Mouse (Mus musculus) heart, postnatal 4 days (tissue): Measurements from ENCODE around the gene Bhlha9. TPM values are rescaled to one million over a fixed set of nuclear protein-coding genes. Genes with fewer than 3 reads are reported as not detected.
"Not testable (repeated sequence)": the region's sequence is repeated elsewhere in the genome, so short reads cannot be mapped to it uniquely, and the experiment has no call there.

Source experiments
- DNase-seq: peaks from one replicate; pipeline ENCODE4 v3.0.0; 2021
- total RNA-seq, 2 experiments: library from RNA; stranded (reverse); gene quantifications; 2 replicates each; pipeline ENCODE4 v1.2.3; 2021

The Bhlha9 gene
- total RNA-seq, 2 experiments from 2014 or later = not detected

DNA sequence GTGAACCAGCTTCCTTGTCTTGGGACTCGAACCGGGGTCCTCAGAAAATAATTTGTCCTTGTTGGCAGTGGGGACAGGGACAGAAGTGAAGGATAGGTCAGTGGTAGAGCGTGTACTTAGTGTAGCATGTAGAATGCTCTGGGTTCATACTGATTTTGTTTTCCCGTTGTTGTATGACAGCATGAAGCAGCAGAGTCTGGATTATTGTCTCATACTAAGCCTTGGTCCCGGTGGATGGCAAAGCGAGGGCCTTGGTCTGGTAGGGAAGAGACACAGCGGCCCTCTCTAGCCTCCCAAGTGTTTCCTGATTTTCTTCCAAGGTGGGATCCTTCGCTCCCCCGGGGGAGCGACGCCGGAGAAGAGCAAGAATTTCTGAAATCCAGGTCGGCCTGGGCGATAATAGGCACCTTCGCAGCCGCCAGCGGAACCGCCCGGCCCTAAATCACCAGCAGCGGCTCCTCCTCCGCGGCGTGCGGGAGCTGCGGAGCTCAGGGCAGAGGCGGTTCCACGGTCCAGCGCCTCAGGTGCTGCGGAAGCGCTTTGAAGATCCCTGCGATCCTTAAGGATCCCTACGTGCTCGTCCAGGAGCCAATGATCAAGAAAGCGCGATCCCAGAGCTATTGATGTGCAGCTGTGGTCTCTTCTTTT is 6.1 kb upstream of the Bhlha9 start:
- DNase-seq = no peak

DNA sequence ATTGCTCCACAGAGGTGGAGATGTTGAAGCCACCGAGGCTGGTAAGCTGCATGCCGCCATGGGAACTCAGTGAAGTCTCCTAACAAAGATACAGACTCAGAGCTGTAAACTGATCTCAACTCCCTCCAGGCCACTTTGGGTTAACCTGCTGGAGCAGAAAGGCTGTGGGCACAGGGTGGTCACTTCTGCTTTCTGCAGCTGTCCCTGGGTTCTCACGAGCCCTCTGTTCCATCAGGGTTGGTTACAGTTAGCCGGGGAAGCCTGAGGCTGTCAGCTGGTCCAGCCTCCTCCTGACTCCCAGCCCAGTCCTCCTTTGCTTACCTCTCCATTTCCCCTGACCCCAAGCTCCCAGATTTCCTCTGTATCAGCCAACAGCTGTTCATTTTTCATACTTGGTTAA is 4.5 kb upstream of the Bhlha9 start:
- DNase-seq = no peak

DNA sequence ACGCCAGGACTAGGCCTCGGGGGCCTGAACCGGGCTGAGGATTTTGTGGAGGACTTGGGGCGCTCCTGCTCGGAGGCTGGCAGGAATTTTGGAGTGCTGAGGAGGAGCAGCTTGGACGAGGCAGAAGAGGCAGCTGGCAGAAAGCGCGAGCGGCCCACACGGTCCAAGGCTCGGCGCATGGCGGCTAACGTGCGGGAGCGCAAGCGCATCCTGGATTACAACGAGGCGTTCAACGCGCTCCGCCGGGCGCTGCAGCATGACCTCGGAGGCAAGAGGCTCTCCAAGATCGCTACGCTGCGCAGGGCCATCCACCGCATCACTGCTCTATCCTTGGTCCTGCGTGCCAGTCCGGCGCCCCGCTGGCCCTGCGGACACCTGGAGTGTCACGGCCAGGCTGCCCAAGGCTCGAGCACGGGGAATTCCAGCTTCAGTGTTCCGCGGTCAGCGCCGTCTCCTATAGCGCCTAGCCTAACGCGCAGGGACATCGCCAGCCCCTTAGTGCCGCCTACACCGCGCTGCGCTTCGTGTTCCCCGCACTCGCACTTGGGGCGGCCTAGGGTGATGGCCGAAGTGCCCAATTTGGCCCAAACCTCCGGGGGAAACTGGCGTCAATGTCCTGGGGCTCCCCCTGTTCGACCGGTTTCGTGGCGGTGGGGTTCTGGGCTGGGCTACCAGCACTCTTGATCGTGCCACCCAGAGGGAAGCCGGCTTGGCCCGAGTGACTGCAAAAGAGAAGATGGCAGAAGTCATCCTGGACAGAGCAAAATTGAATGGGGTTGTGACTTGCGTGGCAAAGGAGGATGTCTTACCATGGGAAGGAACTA is 503 bp downstream of the Bhlha9 start:
- DNase-seq = no peak

DNA sequence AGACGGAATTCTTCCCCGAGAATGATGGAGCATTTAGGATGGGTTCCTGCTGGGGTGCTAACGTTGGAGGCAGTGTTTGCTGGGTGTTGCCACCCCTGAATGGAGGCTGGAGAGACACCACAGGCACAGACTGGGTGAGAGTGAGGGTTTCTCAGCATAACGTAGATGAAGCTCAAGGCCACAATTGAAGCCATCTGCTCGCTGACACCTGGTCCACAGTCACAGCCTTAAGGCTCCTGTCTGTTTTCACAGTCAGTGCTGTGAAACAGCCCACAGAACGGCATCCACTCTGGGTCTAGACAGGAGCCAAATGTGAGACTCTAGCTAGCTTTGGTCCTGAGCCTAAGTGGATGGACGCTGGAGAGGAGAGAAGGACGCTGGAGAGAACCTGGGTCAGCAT is 1.9 kb downstream of the Bhlha9 start:
- DNase-seq = no peak

DNA sequence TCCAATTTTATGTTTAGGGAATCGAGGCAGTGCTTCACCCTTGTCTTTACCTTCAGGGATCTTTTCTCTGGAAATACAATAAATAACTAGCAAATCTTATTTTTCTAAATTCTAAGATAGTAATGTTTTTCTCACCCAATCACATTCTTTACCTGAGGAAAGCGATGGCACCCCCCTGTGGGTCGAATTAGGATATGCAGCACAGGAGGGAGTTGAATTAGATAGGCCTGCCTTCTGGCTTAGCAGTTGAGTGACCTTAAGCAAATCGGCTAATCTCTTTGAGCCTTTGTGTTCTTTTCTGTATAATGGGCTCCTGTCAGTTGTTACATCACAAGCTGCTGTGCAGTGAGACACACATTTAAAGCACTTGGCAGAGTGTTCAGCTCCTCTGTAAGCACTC is 2.4 kb downstream of the Bhlha9 start:
- no peak for DNase-seq

DNA sequence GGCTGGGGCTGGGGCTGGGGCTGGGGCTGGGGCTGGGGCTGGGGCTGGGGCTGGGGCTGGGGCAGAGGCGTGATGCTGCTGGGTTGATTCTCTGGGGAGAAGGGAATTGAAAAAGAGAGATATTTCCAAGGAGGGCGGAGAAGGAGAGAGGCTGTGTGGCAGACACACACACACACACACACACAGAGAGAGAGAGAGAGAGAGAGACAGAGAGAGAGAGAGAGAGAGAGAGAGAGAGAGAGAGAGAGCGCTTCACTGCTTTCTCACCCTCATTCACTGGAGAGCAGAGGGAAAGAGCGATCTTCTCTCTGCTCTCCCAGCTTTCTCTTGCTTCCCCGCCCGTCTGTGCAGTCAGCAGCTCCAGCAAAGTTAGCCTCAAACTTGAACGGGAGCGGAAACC is 7.2 kb downstream of the Bhlha9 start, which contains the start of gene Trarg1:
Trarg1 (plus strand) TSS at position 301 of the 400 bp plus-strand sequence.
- not testable (repeated sequence) for DNase-seq

DNA sequence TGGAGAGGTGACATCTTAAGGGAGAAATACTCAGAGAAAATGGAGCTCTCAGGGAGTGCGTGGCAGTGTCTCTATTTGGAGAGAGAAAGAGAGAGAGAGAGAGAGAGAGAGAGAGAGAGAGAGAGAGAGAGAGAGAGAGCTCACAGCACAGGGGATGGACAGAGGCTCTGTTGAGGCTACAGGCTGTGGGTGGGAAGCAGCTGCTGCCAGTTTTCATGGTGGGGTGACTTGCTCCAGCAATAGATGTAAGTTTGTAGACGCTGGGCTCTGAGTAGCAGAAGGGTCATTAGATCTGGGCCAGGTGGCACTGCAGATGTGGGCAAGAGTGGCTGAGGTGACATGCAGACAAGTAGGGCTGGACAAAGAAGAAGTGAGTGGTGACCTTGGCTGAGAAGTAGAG is 13.3 kb downstream of the Bhlha9 start:
- DNase-seq = no peak

DNA sequence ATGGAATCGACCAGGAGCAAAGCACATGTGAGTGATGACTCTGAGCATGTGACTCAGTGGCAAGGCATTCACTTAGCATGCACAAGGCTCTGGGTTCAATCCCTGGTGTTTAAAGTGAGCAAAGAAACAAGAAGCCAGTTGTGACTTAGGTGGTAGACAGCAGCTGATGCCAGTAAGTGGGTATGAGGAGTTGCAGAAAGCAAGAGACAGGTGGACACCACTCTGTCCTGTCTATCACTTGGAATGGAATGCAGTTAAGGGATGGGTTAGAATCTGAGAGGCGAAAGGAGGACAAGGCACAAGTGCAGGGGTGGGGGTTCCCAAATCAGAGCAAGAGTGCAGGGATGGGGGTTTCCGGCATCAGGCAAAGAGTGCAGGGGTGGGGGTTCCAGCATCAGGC is 19.8 kb downstream of the Bhlha9 start:
- no peak for DNase-seq

DNA sequence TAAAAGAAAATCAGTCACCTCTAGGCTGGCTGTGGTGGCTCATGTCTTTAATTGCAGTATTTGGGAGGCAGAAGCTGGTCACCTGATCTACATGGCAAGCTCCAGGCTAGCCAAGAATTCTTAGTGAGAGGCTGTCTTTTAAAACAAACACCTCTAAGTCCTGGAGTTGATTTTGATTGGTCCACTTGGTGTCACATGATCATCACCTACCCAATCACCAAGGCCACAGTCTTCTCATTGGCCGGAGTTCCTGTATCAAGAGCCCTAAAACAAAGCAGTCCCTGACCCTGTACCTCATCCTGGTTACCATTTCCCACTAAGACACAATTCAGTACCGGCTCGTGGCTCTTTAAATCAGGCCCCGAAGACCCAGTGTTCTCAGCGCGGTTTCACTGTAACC is 23.5 kb downstream of the Bhlha9 start:
- no peak for DNase-seq

DNA sequence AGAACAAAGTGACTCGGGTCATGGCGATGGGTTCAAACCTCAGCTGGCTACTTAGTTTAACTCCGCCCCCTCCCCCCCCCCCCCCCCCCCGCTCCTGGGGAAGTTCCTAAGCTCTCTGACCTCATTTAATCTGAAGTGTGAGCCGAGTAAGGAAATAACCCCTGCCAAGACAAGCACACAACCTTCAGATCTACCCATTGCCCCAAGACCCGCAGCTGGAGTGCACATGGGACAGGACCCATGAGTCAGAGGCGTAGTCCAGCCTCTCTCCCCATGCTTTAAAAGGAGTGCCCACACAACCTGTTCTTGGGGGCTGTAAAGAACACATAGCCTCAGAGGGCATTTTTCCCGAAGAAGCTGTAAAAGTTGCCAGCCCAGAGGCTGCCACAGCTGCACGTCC is 27.4 kb downstream of the Bhlha9 start:
- no peak for DNase-seq

DNA sequence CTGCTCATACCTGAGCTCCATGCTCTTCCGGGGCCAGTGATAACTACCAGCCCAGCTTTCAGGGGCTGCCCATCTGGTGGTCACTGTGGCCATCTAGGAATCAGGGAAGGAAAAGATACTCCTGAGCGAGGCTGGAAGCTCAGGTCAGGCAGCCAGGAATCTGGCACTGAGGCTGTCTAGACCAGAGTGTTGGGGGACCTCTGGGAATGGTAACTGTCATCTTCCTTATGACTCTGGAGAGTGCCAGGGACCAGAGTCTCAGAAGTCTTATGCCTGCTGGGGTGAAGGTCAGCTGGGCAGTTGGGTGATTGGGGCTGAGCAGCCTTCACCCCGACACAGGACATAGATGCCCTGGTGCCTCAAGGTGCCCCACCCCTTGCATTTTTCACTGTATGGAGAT is 35.4 kb downstream of the Bhlha9 start:
- DNase-seq = no peak

DNA sequence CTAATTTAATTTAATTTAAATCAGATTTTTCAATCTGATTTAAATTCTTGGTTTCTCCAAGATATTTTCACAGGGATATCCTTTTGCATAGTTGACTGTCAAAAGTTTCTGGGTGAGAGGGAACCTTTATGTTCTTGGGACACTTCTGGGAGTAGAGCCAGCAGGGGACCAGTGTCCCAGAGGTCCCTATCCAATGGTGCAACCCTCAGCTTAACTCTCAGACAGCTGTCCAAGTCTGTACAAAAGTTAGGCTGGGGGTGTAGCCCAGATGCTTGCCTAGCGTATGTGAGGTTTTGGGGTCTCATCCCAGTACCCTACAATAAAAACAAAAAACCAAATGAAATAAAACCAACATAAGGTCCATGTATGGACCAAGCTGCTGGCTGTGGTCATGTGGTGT is 35.8 kb downstream of the Bhlha9 start:
- DNase-seq = no peak

DNA sequence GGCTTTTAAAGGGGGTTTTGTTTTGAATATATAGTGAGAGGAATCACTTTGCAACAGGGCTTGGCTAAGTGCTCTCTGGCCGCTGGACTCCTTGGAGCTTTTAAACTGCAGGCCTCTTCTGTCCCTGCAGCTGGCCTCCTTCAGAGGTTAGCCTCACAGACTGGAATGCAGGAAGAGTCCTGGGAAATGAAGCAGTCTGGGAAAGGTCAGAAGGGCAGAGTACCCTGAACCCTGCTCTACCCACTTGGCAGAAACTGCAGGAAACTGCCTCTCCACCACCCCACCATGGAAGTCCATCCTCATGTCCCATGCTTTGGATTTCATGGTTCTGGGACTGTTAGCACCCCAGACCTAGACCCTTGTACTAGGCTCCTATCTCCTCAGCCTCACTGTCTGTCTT is 36.6 kb downstream of the Bhlha9 start:
- DNase-seq = no peak

DNA sequence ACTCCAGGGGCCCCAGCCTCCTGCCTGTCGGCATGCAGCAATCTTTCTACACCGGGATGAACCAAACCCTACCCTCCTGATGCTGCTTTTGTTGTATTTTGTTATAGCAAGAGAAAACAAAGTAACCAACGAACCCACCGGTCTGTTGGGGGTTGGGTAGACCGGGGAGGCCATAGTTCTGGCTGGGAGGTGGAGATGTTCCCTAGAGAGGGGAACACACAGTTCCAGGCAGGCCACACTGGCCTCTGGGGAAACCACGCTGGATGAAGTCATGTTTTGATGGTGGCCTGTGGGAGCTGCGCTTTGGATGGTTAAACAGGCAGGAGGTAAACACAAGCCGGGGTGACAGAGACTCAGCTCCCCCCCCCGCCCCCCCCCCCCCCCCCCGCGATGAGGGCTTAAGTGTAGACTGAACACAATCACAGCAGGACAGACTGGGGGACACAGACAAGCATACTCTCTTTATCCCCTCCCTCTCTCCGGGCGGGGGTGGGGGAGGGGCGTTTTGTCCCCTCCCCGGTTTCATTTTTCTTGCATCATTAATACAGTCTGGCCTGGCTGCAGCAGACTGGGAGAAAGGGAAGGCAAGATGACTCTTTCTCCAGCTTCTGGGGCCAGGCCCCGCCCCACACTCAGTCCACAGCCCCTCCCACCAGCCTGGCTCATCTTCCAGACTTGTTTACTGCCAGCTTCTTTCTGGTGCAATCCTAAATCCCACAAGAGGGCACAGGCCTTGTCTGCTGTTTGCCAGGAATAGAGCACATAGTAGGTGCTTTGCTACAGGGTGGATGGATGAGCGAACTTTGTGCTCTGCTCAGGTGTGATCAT is 37.6 kb downstream of the Bhlha9 start:
- DNase-seq = peak; percentile 41

DNA sequence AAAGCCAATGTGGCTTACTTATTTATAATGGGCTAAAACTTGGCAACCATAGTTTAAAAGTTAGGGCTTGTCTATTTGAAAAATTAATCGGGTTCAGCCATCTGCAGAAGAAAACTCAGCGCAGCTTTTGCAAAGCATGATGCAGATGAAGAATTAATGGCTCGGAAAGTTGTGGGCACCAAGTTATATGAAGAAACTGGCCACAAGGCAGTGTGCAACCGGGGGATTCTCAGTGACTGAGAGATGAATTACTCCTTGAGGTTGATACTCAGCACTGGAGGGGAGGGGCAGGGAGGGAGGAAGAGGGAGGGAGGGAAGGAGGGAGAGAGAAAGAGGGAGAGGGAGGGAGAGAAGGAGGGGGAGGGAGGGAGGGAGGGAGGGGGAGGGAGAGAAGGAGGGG is 44.7 kb downstream of the Bhlha9 start:
- no peak for DNase-seq

Other genes starting within 250 kb of the Bhlha9 start
- gene Abr, start 50.2 kb upstream of the Bhlha9 start, total RNA-seq = 10 to 100 TPM; 40.6 to 41.5 TPM
- gene Trarg1, start 7.3 kb downstream of the Bhlha9 start, total RNA-seq = 1 to 10 TPM; 1.5 to 1.7 TPM
- gene Gosr1, start 91.1 kb downstream of the Bhlha9 start, total RNA-seq = 10 to 100 TPM; 34.9 to 37.0 TPM
- gene Cpd, start 174.5 kb downstream of the Bhlha9 start, total RNA-seq = 10 to 100 TPM; 66.0 to 66.4 TPM
- under 1 TPM in 1 of 2 experiments, not detected in 1; 0.59 TPM for gene Tmigd1, start 229.7 kb downstream of the Bhlha9 start, total RNA-seq